In genomic region chr2:152930276-152930675, GRCm38 (mm10) we compare ENCODE assay signal across 9 mouse cellular contexts. TPM values are rescaled to one million over a fixed set of nuclear protein-coding genes. Genes with fewer than 3 reads are reported as not detected.
DNase-seq lines count a peak whose midpoint lies in the region; ATAC-seq and TF ChIP-seq lines count a peak whose summit lies in the region.
"Had no signal": no experiment of that assay in that cellular context is flagged by ENCODE, and none has a peak within 500 bp of the region (broad histone marks: within the 10 kb centered on the region; RNA-seq: fewer than 3 reads in every experiment).

No protein-coding gene starts in this region.

- TF ChIP-seq POLR2A in heart, adult 2 months (IDR thresholded peaks at IDR 0.05; ENCODE audit: insufficient read depth, low read depth, low read length) = 0 out of 2 replicates have a peak, but pooled peaks have one; percentile 35

- no peak for TF ChIP-seq CTCF in midbrain, postnatal 0 days (IDR thresholded peaks at IDR 0.05)
- TF ChIP-seq CTCF in heart, adult 2 months (IDR thresholded peaks at IDR 0.05) = no peak

- peak overlapping the region; percentile 38; the same call in 1 of the 2 replicates for H3K27ac ChIP-seq in midbrain, embryonic 10.5 days (replicated peaks)
- H3K27ac ChIP-seq in midbrain, postnatal 0 days (ENCODE audit: low read depth, low read length) = no peak overlapping the region
- H3K27ac ChIP-seq in heart, adult 2 months = peak overlapping the region; percentile 73
- 0 out of 2 replicates have a peak overlapping the region, but pooled peaks have one; percentile 44 for H3K27ac ChIP-seq in intestine, embryonic 15.5 days
- H3K27ac ChIP-seq: forebrain, embryonic 15.5 days; liver, embryonic 13.5 days had no signal

- H3K9me3 ChIP-seq in midbrain, embryonic 10.5 days (replicated peaks) = no peaks in the 10 kb centered on the region
- no peaks in the 10 kb centered on the region for H3K9me3 ChIP-seq in midbrain, postnatal 0 days (ENCODE audit: low read length)
- H3K9me3 ChIP-seq in intestine, embryonic 15.5 days = no peaks in the 10 kb centered on the region
- H3K9me3 ChIP-seq: forebrain, embryonic 15.5 days; liver, embryonic 13.5 days had no signal

- DNase-seq in midbrain, embryonic 10.5 days (ENCODE audit: low spot score) = no peak
- DNase-seq in midbrain, postnatal 0 days (ENCODE audit: low spot score) = no peak
- peak; percentile 72 to 78 for DNase-seq in heart, adult 2 months
- no peak for DNase-seq in urinary bladder, postnatal 36 days (ENCODE audit: low spot score in 2 of 2)
- no peak for DNase-seq in layer of hippocampus, adult 18-20 months (ENCODE audit: low spot score in 2 of 2)
- no peak for DNase-seq in ovary, postnatal 14 days (ENCODE audit: low spot score)
- DNase-seq: liver, embryonic 13.5 days had no signal

- no peak for TF ChIP-seq EP300 in heart, adult 2 months (IDR thresholded peaks at IDR 0.05; ENCODE audit: insufficient read depth, low read depth, low read length)

- H3K4me1 ChIP-seq in midbrain, embryonic 10.5 days = peaks cover 28% of the 10 kb centered on the region
- no peaks in the 10 kb centered on the region for H3K4me1 ChIP-seq in midbrain, postnatal 0 days (ENCODE audit: insufficient read depth, low read length)
- peaks cover 27% of the 10 kb centered on the region for H3K4me1 ChIP-seq in heart, adult 2 months (ENCODE audit: control insufficient read depth, insufficient read depth, low read length)
- H3K4me1 ChIP-seq in intestine, embryonic 15.5 days (replicated peaks) = 0 out of 2 replicates have a peak, but pooled peaks cover 15% of the 10 kb centered on the region
- H3K4me1 ChIP-seq: forebrain, embryonic 15.5 days had no signal

- WGBS in midbrain, embryonic 10.5 days = 42% methylated on average over 2 of the region's 2 CpGs
- 34% methylated on average over 2 of the region's 2 CpGs for WGBS in midbrain, postnatal 0 days
- 36% methylated on average over 2 of the region's 2 CpGs for WGBS in heart, adult 2 months
- WGBS in intestine, embryonic 15.5 days = 37% methylated on average over 2 of the region's 2 CpGs

- no peak; the same call in 1 of the 2 replicates for ATAC-seq in midbrain, postnatal 0 days (ENCODE audit: low FRiP score)
- no peak for ATAC-seq in intestine, embryonic 15.5 days
- ATAC-seq: forebrain, embryonic 15.5 days had no signal

- H3K4me3 ChIP-seq in midbrain, embryonic 10.5 days = no peak overlapping the region
- no peak overlapping the region for H3K4me3 ChIP-seq in midbrain, postnatal 0 days (ENCODE audit: low read depth, low read length)
- H3K4me3 ChIP-seq in heart, adult 2 months = peak overlapping the region; percentile 0; the same call in 1 of the 2 replicates
- H3K4me3 ChIP-seq in intestine, embryonic 15.5 days (replicated peaks) = no peak overlapping the region
- H3K4me3 ChIP-seq: forebrain, embryonic 15.5 days; liver, embryonic 13.5 days had no signal

- H3K9ac ChIP-seq in midbrain, postnatal 0 days (replicated peaks; ENCODE audit: low read length, poor library complexity, severe bottlenecking) = no peak overlapping the region
- peak overlapping the region; percentile 15; the same call in 1 of the 2 replicates for H3K9ac ChIP-seq in heart, adult 2 months (ENCODE audit: low read depth, low read length)
- no peak overlapping the region for H3K9ac ChIP-seq in intestine, embryonic 15.5 days
- H3K9ac ChIP-seq: forebrain, embryonic 15.5 days; liver, embryonic 13.5 days had no signal

- intact Hi-C loops in heart, adult 2 months (cut with DNase I) = no loop called here

- no peak overlapping the region for H3K4me2 ChIP-seq in midbrain, postnatal 0 days (ENCODE audit: low read depth, low read length, poor library complexity, severe bottlenecking)
- no peak overlapping the region for H3K4me2 ChIP-seq in intestine, embryonic 15.5 days (replicated peaks)
- H3K4me2 ChIP-seq: forebrain, embryonic 15.5 days; liver, embryonic 13.5 days had no signal

- H3K36me3 ChIP-seq in midbrain, embryonic 10.5 days = no peaks in the 10 kb centered on the region
- no peaks in the 10 kb centered on the region for H3K36me3 ChIP-seq in midbrain, postnatal 0 days (ENCODE audit: insufficient read depth, low read length)
- no peaks in the 10 kb centered on the region for H3K36me3 ChIP-seq in heart, adult 2 months (ENCODE audit: control insufficient read depth, insufficient read depth, low read length)
- H3K36me3 ChIP-seq in intestine, embryonic 15.5 days = no peaks in the 10 kb centered on the region
- H3K36me3 ChIP-seq: forebrain, embryonic 15.5 days; liver, embryonic 13.5 days had no signal

- H3K27me3 ChIP-seq in midbrain, embryonic 10.5 days (ENCODE audit: low read depth, poor library complexity, severe bottlenecking) = peaks cover 21% of the 10 kb centered on the region
- no peaks in the 10 kb centered on the region for H3K27me3 ChIP-seq in midbrain, postnatal 0 days (ENCODE audit: insufficient read depth, low read length)
- H3K27me3 ChIP-seq in heart, adult 2 months (ENCODE audit: control insufficient read depth, insufficient read depth, low read length) = no peaks in the 10 kb centered on the region
- H3K27me3 ChIP-seq in intestine, embryonic 15.5 days (replicated peaks) = 0 out of 2 replicates have a peak, but pooled peaks cover 9% of the 10 kb centered on the region
- H3K27me3 ChIP-seq: forebrain, embryonic 15.5 days; liver, embryonic 13.5 days had no signal

- no peaks in the 10 kb centered on the region for H3K79me2 ChIP-seq in heart, adult 2 months (replicated peaks; ENCODE audit: control insufficient read depth, insufficient read depth, low read length)

RNA-seq across cellular contexts. Expression of gene Foxs1, which starts 2.7 kb away (rescaled TPM):
- 0.58 and 1.5 TPM in 2 replicates for polyA plus RNA-seq in midbrain, embryonic 10.5 days (2016; fragmentation: Nextera tagmentation; extraction: Ambion mirVana)
- 4.0 and 6.8 TPM in 2 replicates for total RNA-seq in midbrain, postnatal 0 days (2014; rRNA removed)
- 2.4 and 3.3 TPM in 2 replicates for polyA plus RNA-seq in midbrain, postnatal 0 days (2015; fragmentation: Nextera tagmentation; extraction: Ambion mirVana)
- total RNA-seq in heart, adult 2 months (2021) = 1 to 10 TPM; 1.7 to 3.5 TPM
- 9.0 and 10.5 TPM in 2 replicates for polyA plus RNA-seq in heart, adult 2 months (2012; rRNA removed)
- 3.1 and 3.9 TPM in 2 replicates for polyA plus RNA-seq in intestine, embryonic 15.5 days (2015; fragmentation: Nextera tagmentation; extraction: Ambion mirVana)
- under 1 TPM; 0.58 to 0.89 TPM for total RNA-seq in layer of hippocampus, adult 18-20 months (2021)

RNA-seq across cellular contexts. Expression of gene Mylk2, which starts 19.1 kb away (rescaled TPM):
- 0.06 and 0.07 TPM in 2 replicates for polyA plus RNA-seq in midbrain, embryonic 10.5 days (2016; fragmentation: Nextera tagmentation; extraction: Ambion mirVana)
- 0.16 TPM in 1 of 2 replicates, not detected in the other for total RNA-seq in midbrain, postnatal 0 days (2014; rRNA removed)
- polyA plus RNA-seq in midbrain, postnatal 0 days (2015; fragmentation: Nextera tagmentation; extraction: Ambion mirVana) = 0.05 TPM in 1 of 2 replicates, not detected in the other
- under 1 TPM; 0.08 to 0.09 TPM for total RNA-seq in heart, adult 2 months (2021)
- polyA plus RNA-seq in heart, adult 2 months (2012; rRNA removed) = 0.18 and 0.29 TPM in 2 replicates
- polyA plus RNA-seq in intestine, embryonic 15.5 days (2015; fragmentation: Nextera tagmentation; extraction: Ambion mirVana) = 0.06 TPM in 1 of 2 replicates, not detected in the other
- total RNA-seq in layer of hippocampus, adult 18-20 months (2021) = not detected
- polyA plus RNA-seq: forebrain, embryonic 15.5 days; liver, embryonic 13.5 days had no signal

RNA-seq across cellular contexts. Expression of gene Dusp15, which starts 21.2 kb away (rescaled TPM):
- polyA plus RNA-seq in midbrain, embryonic 10.5 days (2016; fragmentation: Nextera tagmentation; extraction: Ambion mirVana) = 0.60 and 1.3 TPM in 2 replicates
- 44.9 and 47.1 TPM in 2 replicates for total RNA-seq in midbrain, postnatal 0 days (2014; rRNA removed)
- polyA plus RNA-seq in midbrain, postnatal 0 days (2015; fragmentation: Nextera tagmentation; extraction: Ambion mirVana) = 24.6 and 25.2 TPM in 2 replicates
- not detected for total RNA-seq in heart, adult 2 months (2021)
- 0.25 and 0.26 TPM in 2 replicates for polyA plus RNA-seq in heart, adult 2 months (2012; rRNA removed)
- polyA plus RNA-seq in intestine, embryonic 15.5 days (2015; fragmentation: Nextera tagmentation; extraction: Ambion mirVana) = 0.14 and 0.36 TPM in 2 replicates
- 10 to 100 TPM in 1 of 2 experiments, 1 to 10 TPM in 1; 10.0 to 10.8 TPM for total RNA-seq in layer of hippocampus, adult 18-20 months (2021)
- polyA plus RNA-seq: liver, embryonic 13.5 days had no signal

RNA-seq across cellular contexts. Expression of gene Ttll9, which starts 32.0 kb away (rescaled TPM):
- 1.3 and 1.4 TPM in 2 replicates for polyA plus RNA-seq in midbrain, embryonic 10.5 days (2016; fragmentation: Nextera tagmentation; extraction: Ambion mirVana)
- 4.9 and 7.8 TPM in 2 replicates for total RNA-seq in midbrain, postnatal 0 days (2014; rRNA removed)
- 7.6 and 7.9 TPM in 2 replicates for polyA plus RNA-seq in midbrain, postnatal 0 days (2015; fragmentation: Nextera tagmentation; extraction: Ambion mirVana)
- not detected for total RNA-seq in heart, adult 2 months (2021)
- 0.61 TPM in 1 of 2 replicates, not detected in the other for polyA plus RNA-seq in heart, adult 2 months (2012; rRNA removed)
- polyA plus RNA-seq in intestine, embryonic 15.5 days (2015; fragmentation: Nextera tagmentation; extraction: Ambion mirVana) = 0.18 TPM in 1 of 2 replicates, not detected in the other
- total RNA-seq in layer of hippocampus, adult 18-20 months (2021) = 1 to 10 TPM in 1 of 2 experiments, under 1 TPM in 1; 0.94 to 1.3 TPM

Comparison
In these comparisons a context has a peak if more than half of its experiments do, and no peak if none do; other contexts are left out.
1. RNA of gene Dusp15, which starts 21.2 kb away (polyA plus RNA-seq): 24.6 to 25.2 TPM in midbrain, postnatal 0 days; 0.60 to 1.3 TPM in midbrain, embryonic 10.5 days, 0.14 to 0.36 TPM in intestine, embryonic 15.5 days and 0.25 to 0.26 TPM in heart, adult 2 months; every median in the first group is over 10 times any median in the second.
2. DNase-seq: peak in heart, adult 2 months (2 of 2); none in midbrain, embryonic 10.5 days (single experiment), midbrain, postnatal 0 days (single experiment), urinary bladder, postnatal 36 days (0 of 2), layer of hippocampus, adult 18-20 months (0 of 2) and ovary, postnatal 14 days (single experiment).